Mouse (Mus musculus): Measurements from ENCODE around the gene Nim1k. TPM values are rescaled to one million over a fixed set of nuclear protein-coding genes. Genes with fewer than 3 reads are reported as not detected.
"Not testable (repeated sequence)": the region's sequence is repeated elsewhere in the genome, so short reads cannot be mapped to it uniquely, and the experiment has no call there.

Nim1k gene
- polyA plus RNA-seq, 1 experiment from 2014 or later: 3.1 TPM

DNA sequence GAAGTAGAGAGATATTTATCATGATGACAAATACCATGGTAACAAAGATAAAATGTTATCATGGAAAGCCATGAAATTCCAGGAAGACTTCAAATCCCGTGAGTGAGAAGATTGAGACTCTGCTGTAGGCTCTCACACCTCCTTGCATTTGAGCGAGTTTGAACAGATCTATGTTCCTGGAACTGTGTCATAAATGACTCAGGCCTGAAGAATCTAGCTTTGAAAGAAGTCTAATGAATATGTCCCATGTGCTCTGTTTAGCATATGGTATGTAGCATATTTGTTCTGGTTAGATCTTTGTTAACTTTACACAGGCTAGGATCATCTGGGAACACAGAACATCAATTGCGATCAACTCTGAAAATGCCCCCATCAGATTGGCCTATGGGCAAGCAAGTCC is 33.2 kb downstream of the Nim1k start:
- Histone ChIP-seq H3K36me3 (no peaks in the 10 kb centered on the region), H3K4me2 (replicated peaks) (no peak overlapping the region), H3K4me1 (replicated peaks) (no peaks in the 10 kb centered on the region), H3K4me3 (replicated peaks) (no peak overlapping the region), H3K9me3 (no peaks in the 10 kb centered on the region), H3K27me3 (no peaks in the 10 kb centered on the region), H3K27ac (no peak overlapping the region), H3K9ac (replicated peaks) (no peak overlapping the region)
- no peak for ATAC-seq
- 90% methylated on average over 3 of the region's 3 CpGs for WGBS

DNA sequence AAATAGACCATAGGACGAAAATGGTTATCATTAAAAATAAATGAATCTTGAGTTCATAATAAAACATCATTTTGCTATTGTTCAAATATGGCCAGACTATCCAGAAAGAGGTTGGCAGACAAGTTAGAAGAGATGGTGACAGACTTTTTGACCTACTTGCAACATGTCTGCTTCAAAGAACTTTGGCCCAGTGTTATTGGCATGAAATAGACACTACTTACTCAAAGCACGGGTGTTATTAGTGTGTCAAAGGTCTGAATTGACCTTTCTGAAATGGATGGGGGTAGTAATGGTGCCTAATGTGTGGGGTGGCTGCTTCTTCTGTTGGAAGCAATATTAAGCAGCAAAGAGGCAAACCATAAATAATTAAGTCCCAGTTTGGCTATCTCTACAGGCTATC is 39.6 kb downstream of the Nim1k start:
- Histone ChIP-seq H3K4me1 (replicated peaks) (no peaks in the 10 kb centered on the region), H3K27me3 (no peaks in the 10 kb centered on the region), H3K4me2 (replicated peaks) (no peak overlapping the region), H3K4me3 (replicated peaks) (no peak overlapping the region), H3K9ac (replicated peaks) (no peak overlapping the region), H3K9me3 (no peaks in the 10 kb centered on the region), H3K36me3 (peaks cover 4% of the 10 kb centered on the region; the same call in 1 of the 2 replicates), H3K27ac (no peak overlapping the region)
- 87% methylated on average over 2 of the region's 2 CpGs for WGBS
- no peak for ATAC-seq

DNA sequence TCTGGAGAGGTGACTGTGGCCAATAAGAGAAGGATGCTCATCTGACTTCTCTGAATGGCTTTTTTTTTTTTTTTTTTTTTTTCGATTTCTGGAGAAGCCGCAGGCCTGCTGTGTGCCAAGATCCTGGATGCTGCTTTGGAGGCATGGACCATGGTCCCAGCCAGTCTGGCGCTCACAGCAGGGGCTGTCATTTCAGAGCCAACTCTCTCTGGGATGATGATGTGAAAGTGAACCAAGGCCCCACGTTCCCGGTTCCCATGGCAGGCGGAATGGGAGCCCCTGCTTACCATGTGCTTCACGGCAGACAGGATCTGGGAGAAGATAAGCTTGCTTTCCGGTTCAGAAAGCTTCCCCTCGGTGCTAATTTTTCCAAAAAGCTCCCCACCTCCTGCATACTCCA is 41.9 kb downstream of the Nim1k start:
- Histone ChIP-seq H3K4me1 (replicated peaks) (no peaks in the 10 kb centered on the region), H3K27me3 (no peaks in the 10 kb centered on the region), H3K4me2 (replicated peaks) (no peak overlapping the region), H3K9me3 (no peaks in the 10 kb centered on the region), H3K4me3 (replicated peaks) (no peak overlapping the region), H3K36me3 (peaks cover 26% of the 10 kb centered on the region), H3K27ac (no peak overlapping the region), H3K9ac (replicated peaks) (no peak overlapping the region)
- WGBS: 68% methylated on average over 9 of the region's 9 CpGs
- ATAC-seq: no peak

- Histone ChIP-seq H3K36me3 (peaks cover 30% of the 10 kb centered on the region), H3K4me2 (replicated peaks) (no peak overlapping the region), H3K27me3 (no peaks in the 10 kb centered on the region), H3K4me1 (replicated peaks) (no peaks in the 10 kb centered on the region), H3K9ac (replicated peaks) (no peak overlapping the region), H3K27ac (no peak overlapping the region), H3K9me3 (no peaks in the 10 kb centered on the region), H3K4me3 (replicated peaks) (no peak overlapping the region)
- ATAC-seq: no peak
- WGBS: 77% methylated on average over 8 of the region's 8 CpGs
Measured at GRCm38 (mm10) chr13:119713107-119713787, 42.4 kb downstream of the Nim1k start.

DNA sequence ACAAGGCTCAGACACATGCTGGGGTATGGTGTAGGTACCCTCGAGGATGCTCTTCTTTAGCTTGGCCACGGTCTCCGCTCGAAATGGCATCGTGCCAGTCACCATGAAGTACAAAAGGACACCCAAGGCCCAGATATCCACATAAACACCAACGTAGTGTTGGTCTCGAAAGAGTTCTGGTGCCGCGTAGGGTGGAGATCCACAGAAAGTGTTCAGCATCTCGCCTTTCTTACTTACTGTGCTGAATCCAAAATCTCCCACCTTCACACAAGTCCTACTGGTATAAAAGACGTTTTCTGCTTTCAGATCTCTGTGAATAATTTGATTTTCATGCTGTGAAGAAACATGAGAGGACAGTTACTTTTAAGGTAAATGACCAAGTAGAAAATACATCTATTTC is 43.2 kb downstream of the Nim1k start:
- H3K9ac ChIP-seq (replicated peaks): no peak overlapping the region
- no peaks in the 10 kb centered on the region for H3K27me3 ChIP-seq
- H3K4me2 ChIP-seq (replicated peaks): no peak overlapping the region
- H3K27ac ChIP-seq: no peak overlapping the region
- ATAC-seq: no peak
- H3K36me3 ChIP-seq: peaks cover 34% of the 10 kb centered on the region
- no peaks in the 10 kb centered on the region for H3K9me3 ChIP-seq
- 95% methylated on average over 11 of the region's 11 CpGs for WGBS
- no peaks in the 10 kb centered on the region for H3K4me1 ChIP-seq (replicated peaks)
- H3K4me3 ChIP-seq (replicated peaks): no peak overlapping the region

- Histone ChIP-seq H3K36me3 (peaks cover 50% of the 10 kb centered on the region), H3K4me2 (replicated peaks) (no peak overlapping the region), H3K4me1 (replicated peaks) (no peaks in the 10 kb centered on the region), H3K27ac (peak overlapping the region; percentile 20; the same call in 1 of the 2 replicates), H3K9me3 (no peaks in the 10 kb centered on the region), H3K4me3 (replicated peaks) (no peak overlapping the region), H3K27me3 (no peaks in the 10 kb centered on the region), H3K9ac (replicated peaks) (no peak overlapping the region)
- peak; percentile 13; the same call in 1 of the 2 replicates for ATAC-seq
- 84% methylated on average over 10 of the region's 10 CpGs for WGBS
Measured at GRCm38 (mm10) chr13:119710268-119710610, 45.4 kb downstream of the Nim1k start.

- ATAC-seq: peak; percentile 57; the same call in 1 of the 2 replicates
- no peak overlapping the region for H3K4me2 ChIP-seq (replicated peaks)
- H3K4me3 ChIP-seq (replicated peaks): no peak overlapping the region
- peak overlapping the region; percentile 20; the same call in 1 of the 2 replicates for H3K27ac ChIP-seq
- no peak overlapping the region for H3K9ac ChIP-seq (replicated peaks)
- 92% methylated on average over 8 of the region's 8 CpGs for WGBS
- H3K9me3 ChIP-seq: no peaks in the 10 kb centered on the region
- peaks cover 56% of the 10 kb centered on the region for H3K36me3 ChIP-seq
- H3K27me3 ChIP-seq: no peaks in the 10 kb centered on the region
- H3K4me1 ChIP-seq (replicated peaks): no peaks in the 10 kb centered on the region
Measured at GRCm38 (mm10) chr13:119709388-119710267, 46.1 kb downstream of the Nim1k start.

- ATAC-seq: no peak
- Histone ChIP-seq H3K9me3 (no peaks in the 10 kb centered on the region), H3K36me3 (peaks cover 63% of the 10 kb centered on the region), H3K27me3 (no peaks in the 10 kb centered on the region), H3K4me3 (replicated peaks) (no peak overlapping the region), H3K27ac (no peak overlapping the region), H3K4me2 (replicated peaks) (no peak overlapping the region), H3K4me1 (replicated peaks) (no peaks in the 10 kb centered on the region), H3K9ac (replicated peaks) (no peak overlapping the region)
- 96% methylated on average over 5 of the region's 5 CpGs for WGBS
Measured at GRCm38 (mm10) chr13:119708941-119709340, 46.7 kb downstream of the Nim1k start.

DNA sequence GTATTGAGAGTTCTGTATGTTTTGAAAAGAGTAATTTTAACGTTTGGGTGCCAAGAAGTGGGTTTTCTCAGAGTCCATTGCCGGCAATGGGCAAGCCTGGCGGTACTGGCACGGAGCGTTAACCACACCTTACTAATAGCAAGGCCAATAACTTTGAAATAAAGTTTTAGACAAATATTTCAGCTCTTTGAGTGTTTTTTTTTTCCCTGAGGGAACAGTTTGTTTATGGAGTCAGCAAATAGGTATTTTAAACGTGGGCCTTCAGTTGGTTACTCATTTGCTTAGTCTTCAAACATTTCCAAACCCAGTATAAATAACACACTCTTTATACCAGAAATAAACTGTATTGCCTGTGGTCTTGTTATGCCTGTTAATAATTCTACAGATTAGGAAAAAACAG is 47.8 kb downstream of the Nim1k start:
- Histone ChIP-seq H3K27ac (no peak overlapping the region), H3K4me3 (replicated peaks) (no peak overlapping the region), H3K9me3 (no peaks in the 10 kb centered on the region), H3K4me1 (replicated peaks) (no peaks in the 10 kb centered on the region), H3K9ac (replicated peaks) (no peak overlapping the region), H3K4me2 (replicated peaks) (no peak overlapping the region), H3K27me3 (no peaks in the 10 kb centered on the region), H3K36me3 (peaks cover 72% of the 10 kb centered on the region)
- no peak for ATAC-seq
- 93% methylated on average over 6 of the region's 6 CpGs for WGBS

DNA sequence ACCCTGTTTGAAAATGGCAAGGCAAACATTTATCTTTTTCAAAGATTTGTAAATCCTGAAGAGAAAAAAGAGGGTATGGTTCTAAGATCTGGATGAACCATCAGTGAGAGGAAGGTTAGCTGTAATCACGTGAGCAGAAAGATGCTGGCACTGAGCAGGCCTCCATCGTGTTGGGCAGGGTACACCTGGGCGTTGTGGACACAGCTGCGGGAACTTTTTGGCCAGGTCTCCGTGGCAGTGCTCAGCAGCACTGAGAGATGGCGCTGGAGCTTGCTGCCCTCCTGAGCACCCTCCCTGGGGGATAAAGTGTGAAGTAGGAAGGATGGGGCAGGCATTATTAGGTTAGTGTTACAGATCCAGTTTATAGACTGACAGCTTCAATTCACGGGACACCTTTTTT is 48.7 kb downstream of the Nim1k start:
- ATAC-seq: no peak
- WGBS: 74% methylated on average over 7 of the region's 7 CpGs
- H3K36me3 ChIP-seq: peaks cover 78% of the 10 kb centered on the region

GRCm38 (mm10) chr13:119706278-119706880 is 49.3 kb downstream of the Nim1k start:
- 84% methylated on average over 7 of the region's 8 CpGs for WGBS

More for the DNA sequence above, 48.7 kb downstream of the Nim1k start:
- Histone ChIP-seq H3K4me2 (replicated peaks) (no peak overlapping the region), H3K4me1 (replicated peaks) (no peaks in the 10 kb centered on the region), H3K9me3 (no peaks in the 10 kb centered on the region), H3K9ac (replicated peaks) (no peak overlapping the region), H3K27ac (no peak overlapping the region), H3K27me3 (no peaks in the 10 kb centered on the region), H3K4me3 (replicated peaks) (no peak overlapping the region)

DNA sequence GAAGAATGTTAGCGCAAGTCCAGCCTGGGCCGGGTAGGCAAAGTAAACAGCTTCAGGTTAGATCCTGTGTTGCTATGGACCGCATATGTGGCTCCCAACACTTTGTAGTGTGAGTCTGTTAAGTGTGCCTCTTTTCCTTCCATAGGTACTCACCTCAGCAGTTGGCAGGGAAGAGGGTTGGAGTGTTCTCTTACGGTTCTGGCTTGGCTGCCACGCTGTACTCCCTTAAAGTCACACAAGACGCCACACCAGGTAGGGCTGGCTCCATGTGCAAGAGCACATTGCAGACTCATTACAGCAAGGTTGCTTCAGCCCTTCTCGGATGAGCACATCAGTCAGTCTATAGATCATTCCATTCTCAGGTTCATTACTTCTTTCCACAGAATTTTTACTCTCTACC is 51.4 kb downstream of the Nim1k start:
- Histone ChIP-seq H3K4me3 (replicated peaks) (no peak overlapping the region), H3K36me3 (peaks cover 83% of the 10 kb centered on the region), H3K27ac (no peak overlapping the region), H3K4me1 (replicated peaks) (no peaks in the 10 kb centered on the region), H3K27me3 (no peaks in the 10 kb centered on the region), H3K9me3 (no peaks in the 10 kb centered on the region), H3K4me2 (replicated peaks) (no peak overlapping the region), H3K9ac (replicated peaks) (no peak overlapping the region)
- no peak for ATAC-seq
- 93% methylated on average over 7 of the region's 7 CpGs for WGBS

More at GRCm38 (mm10) chr13:119706278-119706880, 49.3 kb downstream of the Nim1k start:
- not testable (repeated sequence) for H3K4me2 ChIP-seq (replicated peaks); H3K27ac ChIP-seq; H3K9ac ChIP-seq (replicated peaks); H3K9me3 ChIP-seq; H3K4me1 ChIP-seq (replicated peaks); H3K4me3 ChIP-seq (replicated peaks); ATAC-seq; H3K27me3 ChIP-seq
- H3K36me3 ChIP-seq: peaks cover 83% of the 10 kb centered on the region

All from midbrain, embryonic 13.5 days (tissue).